Mouse (Mus musculus): ENCODE results near the gene AI481877.

DNA sequence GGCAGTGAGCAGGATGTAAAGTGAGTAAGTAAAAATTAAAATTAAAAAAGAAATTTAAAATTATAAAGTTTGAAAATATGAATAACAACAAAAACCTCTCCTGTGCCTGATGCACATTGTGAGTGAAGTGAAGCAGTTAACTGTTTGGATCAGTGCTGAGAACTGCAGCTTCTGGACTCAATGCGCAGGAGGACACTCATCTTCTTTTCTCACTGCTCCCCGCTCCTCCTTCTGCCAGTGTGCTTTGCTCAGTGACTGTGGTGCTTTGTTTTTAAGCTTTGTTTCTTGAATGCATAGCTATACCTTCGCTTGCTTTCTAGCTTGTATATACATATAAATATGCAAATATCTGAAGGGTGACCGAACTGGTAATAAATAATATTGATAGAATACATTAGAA lies 30.1 kb downstream of the AI481877 start:
- TF ChIP-seq POLR2A (IDR thresholded peaks at IDR 0.05; ENCODE audit: borderline replicate concordance, extremely low read depth, low read depth, low read length) = no peak
- no peak for TF ChIP-seq CTCF (IDR thresholded peaks at IDR 0.05; ENCODE audit: insufficient read depth, low read length)

All from lung, adult 2 months (tissue).